Comparison of ENCODE assay signal across 16 mouse cellular contexts in genomic region chr13:32378634-32379033, GRCm38 (mm10).
"Had no signal": no experiment of that assay in that cellular context is flagged by ENCODE, and none has a peak within 500 bp of the region (broad histone marks: within the 10 kb centered on the region; RNA-seq: fewer than 3 reads in every experiment).

No protein-coding gene starts in this region.

- H3K27me3 ChIP-seq: neural tube, embryonic 12.5 days; neural tube, embryonic 13.5 days; neural tube, embryonic 15.5 days; stomach, embryonic 15.5 days had no signal

- DNase-seq: retina, postnatal 1 day; right cerebral cortex, adult 18-20 months; right cerebral cortex, postnatal 14 days; right cerebral cortex, postnatal 25 days; right cerebral cortex, postnatal 4 days; thymus, adult 18-20 months; thymus, adult 2 months; thymus, postnatal 14 days; thymus, postnatal 25 days; thymus, postnatal 36 days; thymus, postnatal 4 days had no signal

- H3K9ac ChIP-seq: neural tube, embryonic 12.5 days; neural tube, embryonic 13.5 days; neural tube, embryonic 15.5 days; stomach, embryonic 15.5 days had no signal

- H3K4me2 ChIP-seq: neural tube, embryonic 12.5 days; neural tube, embryonic 13.5 days; neural tube, embryonic 15.5 days; stomach, embryonic 15.5 days had no signal

- H3K4me3 ChIP-seq: neural tube, embryonic 12.5 days; neural tube, embryonic 13.5 days; neural tube, embryonic 15.5 days; stomach, embryonic 15.5 days had no signal

- H3K4me1 ChIP-seq: neural tube, embryonic 12.5 days; neural tube, embryonic 13.5 days; neural tube, embryonic 15.5 days; stomach, embryonic 15.5 days had no signal

- H3K36me3 ChIP-seq: neural tube, embryonic 12.5 days; neural tube, embryonic 13.5 days; neural tube, embryonic 15.5 days; stomach, embryonic 15.5 days had no signal

- H3K27ac ChIP-seq: neural tube, embryonic 12.5 days; neural tube, embryonic 13.5 days; neural tube, embryonic 15.5 days; stomach, embryonic 15.5 days; stomach, postnatal 0 days had no signal

- H3K9me3 ChIP-seq: neural tube, embryonic 12.5 days; neural tube, embryonic 15.5 days; stomach, embryonic 15.5 days had no signal
